Mouse (Mus musculus) urinary bladder, postnatal 14 days (tissue): ENCODE results near the gene Smg6.

Source experiments
- DNase-seq: peaks from one replicate; pipeline ENCODE4 v3.0.0; 2021; ENCODE audit warnings: low spot score

The Smg6 gene

DNA sequence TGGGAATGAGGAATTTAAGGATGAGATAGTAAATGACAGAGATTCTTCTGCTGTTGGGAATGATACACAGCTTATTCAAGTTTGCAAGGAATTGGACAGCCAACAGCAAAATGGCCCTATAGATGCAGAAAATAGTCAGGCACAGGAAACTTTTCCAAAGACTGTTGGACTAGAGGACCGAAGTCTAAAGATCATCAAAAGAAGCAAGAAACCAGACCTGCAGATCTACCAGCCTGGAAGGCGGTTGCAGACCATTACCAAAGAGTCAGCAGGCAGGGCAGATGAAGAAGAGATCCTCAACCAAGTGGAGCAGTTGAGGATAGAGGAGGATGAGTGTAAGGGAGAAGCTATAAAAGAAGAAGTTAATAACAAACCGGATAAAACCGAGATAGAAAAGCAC lies 3.5 kb downstream of the Smg6 start:
- DNase-seq = no peak

GRCm38 (mm10) chr11:74930391-74930790 lies 4.8 kb downstream of the Smg6 start:
- no peak for DNase-seq

GRCm38 (mm10) chr11:74946348-74946747 lies 20.7 kb downstream of the Smg6 start:
- DNase-seq = no peak

DNA sequence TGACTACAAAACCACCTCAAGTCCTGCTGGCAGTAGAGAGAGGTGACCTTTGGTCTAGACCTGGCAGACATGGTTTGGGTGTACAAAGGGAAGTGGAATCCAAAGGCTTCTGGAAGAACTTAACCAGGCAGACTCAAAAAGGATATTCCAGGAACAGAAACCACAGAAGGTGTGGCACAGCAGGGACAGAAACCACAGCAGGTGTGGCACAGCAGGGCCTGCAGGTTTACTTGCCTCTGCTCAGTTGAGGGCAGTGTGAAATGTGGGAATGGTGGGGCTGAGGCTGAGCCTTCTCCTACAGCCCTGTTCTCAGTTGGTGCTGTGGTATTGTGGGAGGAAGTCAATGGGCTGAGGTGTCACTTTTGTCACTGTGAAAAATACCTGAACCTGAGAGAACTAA lies 29.3 kb downstream of the Smg6 start:
- DNase-seq = no peak

- DNase-seq = no peak
Measured at GRCm38 (mm10) chr11:74956006-74956405, 30.4 kb downstream of the Smg6 start.

GRCm38 (mm10) chr11:74957600-74957999 lies 32.0 kb downstream of the Smg6 start:
- DNase-seq = no peak

- no peak for DNase-seq
Measured at GRCm38 (mm10) chr11:74959501-74959900, 33.9 kb downstream of the Smg6 start.

DNA sequence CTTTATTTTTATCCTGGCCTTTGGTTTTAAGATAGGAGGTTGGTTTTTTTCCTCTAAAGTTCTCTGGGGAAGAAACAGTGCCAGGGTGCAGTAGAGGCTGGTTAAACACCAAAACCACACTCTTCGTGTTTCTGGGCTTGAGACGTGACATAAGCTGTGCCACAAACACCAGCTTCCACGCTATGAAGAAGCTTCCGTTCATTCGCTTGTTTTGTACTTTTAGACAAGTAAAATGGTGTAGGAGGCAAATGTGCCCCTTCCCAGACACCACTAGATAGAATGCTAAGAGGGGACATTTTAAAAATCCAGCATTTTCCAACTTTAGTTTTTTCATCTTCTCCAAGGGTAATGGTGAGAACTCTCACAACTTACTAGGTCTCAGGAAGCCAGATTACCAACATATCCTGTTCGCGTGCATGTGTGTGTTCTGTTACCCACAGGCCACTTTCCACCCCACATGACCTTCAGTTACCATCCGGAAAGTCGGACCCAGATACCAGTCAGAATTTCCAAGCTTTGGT lies 34.5 kb downstream of the Smg6 start:
- DNase-seq = no peak

GRCm38 (mm10) chr11:74961953-74962352 lies 36.3 kb downstream of the Smg6 start:
- no peak for DNase-seq

DNA sequence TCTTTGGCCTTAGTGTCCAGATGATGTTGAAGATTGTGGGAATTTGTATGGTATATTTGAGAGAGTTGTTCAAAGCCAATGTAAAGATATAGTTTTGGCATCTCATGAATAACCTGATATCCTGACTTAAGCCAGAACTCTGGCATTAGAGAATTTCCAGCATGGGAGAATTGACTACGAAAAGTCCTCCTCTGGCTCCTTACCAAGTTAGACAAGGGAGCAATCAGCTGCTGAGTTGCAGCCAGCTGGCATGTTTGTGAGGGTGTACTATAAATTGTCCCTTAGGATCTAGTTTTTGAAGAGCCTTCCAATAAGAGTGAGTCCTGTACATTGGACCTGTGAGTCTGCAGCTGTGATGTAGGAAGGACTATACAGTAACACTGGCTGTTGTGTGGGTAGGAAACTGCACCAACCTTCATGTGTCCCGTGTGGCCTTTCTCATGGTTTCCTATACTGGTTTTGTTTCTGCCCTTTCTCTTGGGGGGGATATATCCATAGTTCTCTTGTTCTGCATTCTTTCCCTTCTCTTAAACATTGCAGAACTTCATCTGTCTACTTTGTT lies 37.3 kb downstream of the Smg6 start:
- DNase-seq = no peak

DNA sequence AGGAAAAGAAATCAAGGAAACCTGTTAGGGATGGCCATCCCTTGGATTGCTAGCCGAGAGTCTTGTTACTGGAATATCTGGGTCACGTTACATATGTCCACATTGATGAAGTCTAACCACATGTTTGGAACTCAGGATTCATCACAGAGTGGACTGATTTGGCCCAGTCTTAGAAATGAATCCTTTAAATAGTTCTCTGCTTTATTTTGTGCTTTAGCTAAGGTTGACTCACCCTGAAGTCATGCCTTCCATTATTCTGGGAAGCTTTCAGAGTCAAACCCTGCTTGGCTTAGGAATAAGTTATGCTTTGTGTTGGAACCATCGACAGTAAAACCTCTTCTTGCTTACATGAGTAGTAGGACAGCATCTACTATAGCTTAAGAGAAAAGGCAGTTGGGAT lies 39.9 kb downstream of the Smg6 start:
- no peak for DNase-seq

DNA sequence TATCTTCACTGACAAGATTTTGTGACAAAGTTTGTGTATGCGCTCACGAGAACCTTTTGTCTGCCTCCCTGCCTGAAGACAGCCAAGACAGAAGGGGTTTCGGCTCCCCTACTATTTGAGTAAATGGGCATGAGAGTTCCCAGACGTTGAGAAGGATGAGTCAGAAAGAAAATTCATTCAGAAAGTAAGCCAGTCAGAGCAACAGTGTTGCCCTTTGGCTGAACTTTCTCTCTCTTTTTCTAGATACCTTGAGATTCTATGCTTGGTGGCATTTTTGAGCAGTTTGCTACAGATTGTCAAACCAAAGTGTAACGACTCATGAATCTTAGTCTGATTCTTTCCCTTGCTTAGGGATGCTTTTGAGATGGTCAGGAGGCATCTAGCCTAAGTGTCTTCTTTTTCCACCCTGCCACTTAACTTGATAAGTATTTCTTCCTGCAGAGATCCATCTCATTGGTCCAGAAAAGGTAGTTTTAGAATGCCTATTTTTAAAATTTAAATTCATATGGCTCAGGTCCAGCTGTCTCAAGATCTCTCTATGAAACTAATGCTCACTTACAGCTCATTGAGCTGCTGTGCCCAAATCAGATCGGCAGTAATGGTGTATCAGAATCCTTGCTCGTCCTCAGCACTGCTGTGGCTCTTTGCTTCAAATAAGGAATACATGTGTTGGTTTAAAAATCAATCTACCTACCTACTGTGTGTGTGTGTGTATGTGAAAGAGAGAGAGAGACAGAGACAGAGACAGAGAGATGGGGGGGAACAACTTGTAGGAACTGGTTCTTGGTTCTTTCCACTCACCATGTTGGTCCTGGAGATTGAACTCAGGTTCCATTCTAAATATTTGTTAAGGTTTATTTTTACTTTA lies 47.9 kb downstream of the Smg6 start:
- DNase-seq = no peak

- DNase-seq = no peak
Measured at GRCm38 (mm10) chr11:74974615-74975014, 49.0 kb downstream of the Smg6 start.

GRCm38 (mm10) chr11:74976835-74977687 lies 51.4 kb downstream of the Smg6 start:
- no peak for DNase-seq

GRCm38 (mm10) chr11:74981464-74981863 lies 55.8 kb downstream of the Smg6 start:
- DNase-seq = peak; percentile 84

DNA sequence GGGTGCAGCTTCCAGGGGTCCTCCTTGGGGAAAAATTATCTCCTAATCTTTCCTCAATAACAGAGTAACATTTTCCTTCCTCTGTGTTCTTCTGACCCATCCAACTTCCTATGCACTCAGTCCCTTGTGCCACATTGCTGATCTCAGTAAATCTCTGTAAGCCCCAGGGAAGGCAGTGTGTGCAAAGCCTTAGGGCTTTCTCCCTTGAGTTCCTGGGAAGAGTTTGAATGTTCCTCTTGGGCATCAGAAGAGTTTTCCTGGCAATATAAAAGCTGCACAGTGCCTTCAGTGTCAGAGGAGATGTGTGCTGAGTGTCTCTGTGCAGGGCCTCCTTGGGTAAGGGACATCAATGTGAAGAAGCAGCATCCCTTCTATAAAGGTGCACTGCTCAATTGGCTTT lies 56.6 kb downstream of the Smg6 start:
- no peak for DNase-seq

- DNase-seq = no peak
Measured at GRCm38 (mm10) chr11:74988162-74988561, 62.5 kb downstream of the Smg6 start.

- DNase-seq = peak; percentile 21
Measured at GRCm38 (mm10) chr11:74989047-74989446, 63.4 kb downstream of the Smg6 start.

GRCm38 (mm10) chr11:74990501-74990900 lies 64.9 kb downstream of the Smg6 start:
- DNase-seq = no peak

DNA sequence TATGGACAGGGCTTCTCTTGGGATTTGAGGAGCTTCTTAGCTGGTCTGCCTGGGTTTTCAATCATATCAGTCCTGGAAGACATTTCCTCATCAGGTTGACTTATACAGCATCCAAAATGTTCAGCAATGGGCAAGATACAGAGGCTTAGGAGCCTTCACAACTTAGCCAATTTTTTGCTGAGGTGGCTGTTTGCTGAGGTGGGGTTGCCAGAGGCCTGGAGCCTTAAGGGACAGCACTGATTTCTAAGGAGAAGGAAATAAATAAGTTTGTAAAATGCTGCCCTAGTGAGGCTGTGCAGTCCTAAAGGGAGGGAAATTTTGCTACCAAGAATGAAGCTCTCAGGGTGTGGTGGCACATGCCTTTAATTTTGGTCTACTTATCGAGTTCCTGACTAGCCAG lies 65.7 kb downstream of the Smg6 start:
- no peak for DNase-seq

- DNase-seq = peak; percentile 18
Measured at GRCm38 (mm10) chr11:74992427-74992987, 66.9 kb downstream of the Smg6 start.

GRCm38 (mm10) chr11:74994141-74994540 lies 68.5 kb downstream of the Smg6 start:
- no peak for DNase-seq
